Mouse (Mus musculus): Measurements from ENCODE around the gene Nsg1. TPM values are rescaled to one million over a fixed set of nuclear protein-coding genes. Genes with fewer than 3 reads are reported as not detected.

Gene Nsg1
- polyA plus RNA-seq, 1 experiment from 2014 or later: 99.9 TPM

GRCm38 (mm10) chr5:38126519-38127306 lies 33.0 kb downstream of the Nsg1 start:
- no peaks in the 10 kb centered on the region for H3K27me3 ChIP-seq (ENCODE audit: control insufficient read depth, insufficient read depth, low read length)
- no peak overlapping the region for H3K27ac ChIP-seq (ENCODE audit: low read depth, low read length)
- ATAC-seq (ENCODE audit: insufficient read depth, low FRiP score, low TSS enrichment) (no peak), DNase-seq (ENCODE audit: low spot score) (no peak)
- H3K36me3 ChIP-seq (ENCODE audit: control insufficient read depth, insufficient read depth, low read length): peaks cover 3% of the 10 kb centered on the region
- H3K4me3 ChIP-seq (ENCODE audit: low read depth, low read length): no peak overlapping the region
- no peaks in the 10 kb centered on the region for H3K4me1 ChIP-seq (ENCODE audit: control insufficient read depth, insufficient read depth, low read length)
- no peak overlapping the region for H3K4me2 ChIP-seq (ENCODE audit: low read depth)
- no peak overlapping the region; the same call in 1 of the 2 replicates for H3K9ac ChIP-seq (ENCODE audit: low read length)
- 84% methylated on average over 13 of the region's 13 CpGs for WGBS
- no peaks in the 10 kb centered on the region for H3K9me3 ChIP-seq (ENCODE audit: control insufficient read depth, low read length)

DNA sequence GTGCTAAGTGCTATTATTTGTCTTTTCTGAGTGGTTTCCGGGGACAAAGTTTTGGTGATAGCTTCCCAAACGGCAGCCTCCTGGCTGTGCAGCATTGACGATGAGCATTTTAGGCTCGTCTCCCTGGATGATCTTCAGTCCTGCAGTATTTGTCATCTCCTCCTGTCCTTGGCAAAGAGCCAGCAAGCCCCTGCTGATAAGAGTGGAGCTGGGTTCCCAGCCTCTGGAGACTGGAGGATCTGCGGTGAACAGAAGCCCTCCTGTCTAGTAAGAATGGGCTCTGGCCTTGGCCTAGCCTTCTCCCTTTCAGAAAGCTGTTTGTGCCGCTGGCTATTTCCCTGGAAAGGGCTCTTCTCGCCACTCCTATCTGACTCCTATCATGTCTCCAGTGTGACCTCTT lies 38.0 kb downstream of the Nsg1 start:
- no peak for DNase-seq (ENCODE audit: low spot score)
- ATAC-seq (ENCODE audit: insufficient read depth, low FRiP score, low TSS enrichment): no peak
- H3K4me3 ChIP-seq (ENCODE audit: low read depth, low read length): no peak overlapping the region
- H3K4me2 ChIP-seq (ENCODE audit: low read depth): no peak overlapping the region
- WGBS: 87% methylated on average over 7 of the region's 7 CpGs
- no peak overlapping the region for H3K9ac ChIP-seq (ENCODE audit: low read length)
- no peaks in the 10 kb centered on the region for H3K9me3 ChIP-seq (ENCODE audit: control insufficient read depth, low read length)
- no peaks in the 10 kb centered on the region for H3K4me1 ChIP-seq (ENCODE audit: control insufficient read depth, insufficient read depth, low read length)
- no peak overlapping the region for H3K27ac ChIP-seq (ENCODE audit: low read depth, low read length)
- no peaks in the 10 kb centered on the region for H3K27me3 ChIP-seq (ENCODE audit: control insufficient read depth, insufficient read depth, low read length)
- no peaks in the 10 kb centered on the region; the same call in 1 of the 2 replicates for H3K36me3 ChIP-seq (ENCODE audit: control insufficient read depth, insufficient read depth, low read length)

DNA sequence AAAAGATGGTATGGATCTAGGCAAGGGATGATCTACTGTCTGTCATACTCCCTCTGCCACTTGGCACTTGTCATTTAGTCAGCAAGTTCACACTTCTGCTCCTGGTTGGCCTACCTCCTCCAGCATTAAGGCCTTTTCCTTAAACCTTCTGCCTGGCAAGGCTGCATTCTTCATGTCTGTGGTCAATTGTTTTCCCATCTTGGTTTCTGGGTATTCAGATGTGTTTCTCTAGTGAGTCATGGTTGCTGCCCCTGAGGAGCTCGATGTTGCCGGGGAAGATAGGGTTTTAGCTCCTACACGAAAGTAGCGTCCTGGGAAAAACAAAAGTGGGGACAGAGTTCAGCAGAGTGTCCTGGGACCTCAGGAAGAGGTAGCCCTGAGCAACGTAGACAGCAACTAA lies 40.4 kb downstream of the Nsg1 start:
- H3K4me1 ChIP-seq (ENCODE audit: control insufficient read depth, insufficient read depth, low read length): no peaks in the 10 kb centered on the region
- DNase-seq (ENCODE audit: low spot score) (no peak), ATAC-seq (ENCODE audit: insufficient read depth, low FRiP score, low TSS enrichment) (no peak)
- H3K4me2 ChIP-seq (ENCODE audit: low read depth): no peak overlapping the region
- H3K9me3 ChIP-seq (ENCODE audit: control insufficient read depth, low read length): no peaks in the 10 kb centered on the region
- peaks cover 2% of the 10 kb centered on the region for H3K36me3 ChIP-seq (ENCODE audit: control insufficient read depth, insufficient read depth, low read length)
- H3K27ac ChIP-seq (ENCODE audit: low read depth, low read length): no peak overlapping the region
- WGBS: 93% methylated on average over 5 of the region's 5 CpGs
- no peaks in the 10 kb centered on the region for H3K27me3 ChIP-seq (ENCODE audit: control insufficient read depth, insufficient read depth, low read length)
- no peak overlapping the region for H3K9ac ChIP-seq (ENCODE audit: low read length)
- no peak overlapping the region for H3K4me3 ChIP-seq (ENCODE audit: low read depth, low read length)

GRCm38 (mm10) chr5:38117056-38117455 lies 42.7 kb downstream of the Nsg1 start:
- ATAC-seq (ENCODE audit: insufficient read depth, low FRiP score, low TSS enrichment) (no peak), DNase-seq (ENCODE audit: low spot score) (no peak)
- Histone ChIP-seq H3K36me3 (ENCODE audit: control insufficient read depth, insufficient read depth, low read length) (peaks cover 2% of the 10 kb centered on the region), H3K4me3 (ENCODE audit: low read depth, low read length) (no peak overlapping the region), H3K4me2 (ENCODE audit: low read depth) (no peak overlapping the region), H3K9me3 (ENCODE audit: control insufficient read depth, low read length) (no peaks in the 10 kb centered on the region), H3K4me1 (ENCODE audit: control insufficient read depth, insufficient read depth, low read length) (no peaks in the 10 kb centered on the region), H3K27me3 (ENCODE audit: control insufficient read depth, insufficient read depth, low read length) (no peaks in the 10 kb centered on the region), H3K27ac (ENCODE audit: low read depth, low read length) (no peak overlapping the region), H3K9ac (ENCODE audit: low read length) (no peak overlapping the region)
- WGBS: 87% methylated on average over 1 of the region's 1 CpGs

DNA sequence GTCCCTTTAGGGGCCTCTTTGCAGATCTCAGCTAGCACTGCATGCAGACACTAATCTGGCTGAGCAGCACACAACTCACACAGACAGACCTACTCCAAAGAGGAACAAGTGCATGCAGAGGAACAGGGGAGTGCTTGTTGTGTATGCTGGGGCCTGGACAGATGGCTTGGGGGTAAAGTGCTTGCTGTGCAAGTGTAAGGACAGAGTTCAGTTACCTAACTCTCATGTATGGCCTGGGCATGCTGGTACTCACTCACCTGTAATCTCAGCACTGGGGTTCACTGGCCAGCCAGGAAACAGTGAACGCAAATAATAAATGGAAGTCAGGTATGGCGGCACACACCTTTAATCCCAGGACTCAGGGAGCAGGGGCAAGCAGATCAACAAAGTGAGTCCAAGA lies 45.2 kb downstream of the Nsg1 start:
- no peak overlapping the region for H3K27ac ChIP-seq (ENCODE audit: low read depth, low read length)
- ATAC-seq (ENCODE audit: insufficient read depth, low FRiP score, low TSS enrichment) (no peak), DNase-seq (ENCODE audit: low spot score) (no peak)
- H3K27me3 ChIP-seq (ENCODE audit: control insufficient read depth, insufficient read depth, low read length): no peaks in the 10 kb centered on the region
- no peaks in the 10 kb centered on the region for H3K4me1 ChIP-seq (ENCODE audit: control insufficient read depth, insufficient read depth, low read length)
- H3K9me3 ChIP-seq (ENCODE audit: control insufficient read depth, low read length): no peaks in the 10 kb centered on the region
- H3K9ac ChIP-seq (ENCODE audit: low read length): no peak overlapping the region
- no peak overlapping the region for H3K4me2 ChIP-seq (ENCODE audit: low read depth)
- H3K4me3 ChIP-seq (ENCODE audit: low read depth, low read length): no peak overlapping the region
- WGBS: 90% methylated on average over 2 of the region's 2 CpGs
- peaks cover 2% of the 10 kb centered on the region for H3K36me3 ChIP-seq (ENCODE audit: control insufficient read depth, insufficient read depth, low read length)

- H3K27me3 ChIP-seq (ENCODE audit: control insufficient read depth, insufficient read depth, low read length): no peaks in the 10 kb centered on the region
- H3K4me1 ChIP-seq (ENCODE audit: control insufficient read depth, insufficient read depth, low read length): no peaks in the 10 kb centered on the region
- no peak overlapping the region for H3K4me3 ChIP-seq (ENCODE audit: low read depth, low read length)
- H3K4me2 ChIP-seq (ENCODE audit: low read depth): no peak overlapping the region
- ATAC-seq (ENCODE audit: insufficient read depth, low FRiP score, low TSS enrichment): no peak
- WGBS: 85% methylated on average over 10 of the region's 10 CpGs
- H3K36me3 ChIP-seq (ENCODE audit: control insufficient read depth, insufficient read depth, low read length): no peaks in the 10 kb centered on the region
- DNase-seq (ENCODE audit: low spot score): no peak
- no peak overlapping the region for H3K9ac ChIP-seq (ENCODE audit: low read length)
- H3K9me3 ChIP-seq (ENCODE audit: control insufficient read depth, low read length): no peaks in the 10 kb centered on the region
- no peak overlapping the region for H3K27ac ChIP-seq (ENCODE audit: low read depth, low read length)
These were observed 52.9 kb downstream of the Nsg1 start for GRCm38 (mm10) chr5:38106807-38107206.

DNA sequence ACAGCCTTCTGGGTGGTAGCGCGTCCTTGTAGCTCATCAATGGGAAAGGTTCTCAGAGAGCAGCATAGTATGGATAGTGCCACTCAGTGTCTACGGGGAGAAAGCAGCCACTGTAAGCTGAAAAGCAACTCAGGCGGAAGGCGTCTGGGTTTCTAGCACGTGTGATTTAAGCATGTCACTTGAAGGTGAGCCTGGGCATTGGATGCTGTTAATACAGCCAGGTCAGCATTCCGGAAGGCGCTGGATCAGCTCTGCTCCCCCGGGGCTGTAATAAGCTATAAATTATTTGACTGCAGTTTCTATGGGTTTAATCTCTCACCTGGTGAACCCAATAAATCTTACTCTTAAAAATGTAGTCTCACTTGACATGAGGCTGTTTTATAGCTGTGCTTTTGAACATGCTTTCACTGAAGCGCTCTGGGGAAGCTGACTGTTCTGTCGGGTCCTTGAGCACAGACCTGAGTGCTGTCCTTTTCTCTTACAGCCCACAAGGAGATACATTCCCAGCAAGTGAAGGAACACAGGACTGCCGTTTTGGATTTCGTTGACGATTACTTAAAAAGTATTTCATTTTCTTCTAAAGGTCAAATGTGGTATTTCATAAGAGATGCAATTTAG lies 53.5 kb downstream of the Nsg1 start:
- H3K4me1 ChIP-seq (ENCODE audit: control insufficient read depth, insufficient read depth, low read length): no peaks in the 10 kb centered on the region
- WGBS: 73% methylated on average over 14 of the region's 14 CpGs
- no peaks in the 10 kb centered on the region for H3K36me3 ChIP-seq (ENCODE audit: control insufficient read depth, insufficient read depth, low read length)
- no peaks in the 10 kb centered on the region for H3K9me3 ChIP-seq (ENCODE audit: control insufficient read depth, low read length)
- no peak overlapping the region for H3K4me3 ChIP-seq (ENCODE audit: low read depth, low read length)
- no peak overlapping the region for H3K27ac ChIP-seq (ENCODE audit: low read depth, low read length)
- H3K9ac ChIP-seq (ENCODE audit: low read length): no peak overlapping the region
- no peak overlapping the region for H3K4me2 ChIP-seq (ENCODE audit: low read depth)
- DNase-seq (ENCODE audit: low spot score) (no peak), ATAC-seq (ENCODE audit: insufficient read depth, low FRiP score, low TSS enrichment) (no peak)
- no peaks in the 10 kb centered on the region for H3K27me3 ChIP-seq (ENCODE audit: control insufficient read depth, insufficient read depth, low read length)

GRCm38 (mm10) chr5:38102945-38103344 lies 56.8 kb downstream of the Nsg1 start:
- ATAC-seq (ENCODE audit: insufficient read depth, low FRiP score, low TSS enrichment) (no peak), DNase-seq (ENCODE audit: low spot score) (no peak)
- Histone ChIP-seq H3K27me3 (ENCODE audit: control insufficient read depth, insufficient read depth, low read length) (no peaks in the 10 kb centered on the region), H3K9me3 (ENCODE audit: control insufficient read depth, low read length) (no peaks in the 10 kb centered on the region), H3K4me1 (ENCODE audit: control insufficient read depth, insufficient read depth, low read length) (no peaks in the 10 kb centered on the region), H3K4me2 (ENCODE audit: low read depth) (no peak overlapping the region), H3K4me3 (ENCODE audit: low read depth, low read length) (no peak overlapping the region), H3K9ac (ENCODE audit: low read length) (no peak overlapping the region), H3K27ac (ENCODE audit: low read depth, low read length) (no peak overlapping the region), H3K36me3 (ENCODE audit: control insufficient read depth, insufficient read depth, low read length) (no peaks in the 10 kb centered on the region)
- 84% methylated on average over 2 of the region's 2 CpGs for WGBS

- no peak overlapping the region for H3K4me3 ChIP-seq (ENCODE audit: low read depth, low read length)
- H3K9ac ChIP-seq (ENCODE audit: low read length): no peak overlapping the region
- ATAC-seq (ENCODE audit: insufficient read depth, low FRiP score, low TSS enrichment): no peak
- no peaks in the 10 kb centered on the region for H3K4me1 ChIP-seq (ENCODE audit: control insufficient read depth, insufficient read depth, low read length)
- no peak overlapping the region for H3K27ac ChIP-seq (ENCODE audit: low read depth, low read length)
- no peaks in the 10 kb centered on the region for H3K36me3 ChIP-seq (ENCODE audit: control insufficient read depth, insufficient read depth, low read length)
- no peak for DNase-seq (ENCODE audit: low spot score)
- H3K27me3 ChIP-seq (ENCODE audit: control insufficient read depth, insufficient read depth, low read length): no peaks in the 10 kb centered on the region
- no peaks in the 10 kb centered on the region for H3K9me3 ChIP-seq (ENCODE audit: control insufficient read depth, low read length)
- 70% methylated on average over 2 of the region's 2 CpGs for WGBS
- H3K4me2 ChIP-seq (ENCODE audit: low read depth): no peak overlapping the region
These were observed 60.5 kb downstream of the Nsg1 start for GRCm38 (mm10) chr5:38099139-38099676.
